Mouse (Mus musculus) MEL (cell line): ENCODE results near the gene Rep15. TPM values are rescaled to one million over a fixed set of nuclear protein-coding genes. Genes with fewer than 3 reads are reported as not detected.

Experiments
- DNase-seq: peaks from one replicate; pipeline ENCODE4 v3.0.0; 2011; ENCODE audit warnings: low read depth, low spot score
- H3K27ac ChIP-seq: 2 replicates; pipeline ENCODE4 v1.5.1; 2012; ENCODE audit warnings: low read depth, mild to moderate bottlenecking, control low read depth, low read length, moderate library complexity; ENCODE audit not compliant: control insufficient read depth
- H3K27me3 ChIP-seq, 2 experiments: fragments of 150-350 bp in 1 of 2; sonication (generic) in 1 of 2; 2 replicates each; pipeline ENCODE4 v1.6.1; 2012; ENCODE audit warnings: low read length in 2 of 2, mild to moderate bottlenecking in 2 of 2, improper control_type of control experiment in 1 of 2, moderate library complexity in 1 of 2; ENCODE audit not compliant: insufficient read depth in 2 of 2, control insufficient read depth in 1 of 2
- H3K36me3 ChIP-seq, 2 experiments: 2 replicates each; pipeline ENCODE4 v1.6.1; 2012 to 2014; ENCODE audit warnings: low read length in 2 of 2, improper control_type of control experiment in 1 of 2, inconsistent platforms in 1 of 2, mild to moderate bottlenecking in 1 of 2; ENCODE audit not compliant: insufficient read depth in 2 of 2, control insufficient read depth in 1 of 2
- H3K4me1 ChIP-seq, 2 experiments: fragments of 150-350 bp in 1 of 2; sonication (generic) in 1 of 2; 2 replicates each; pipeline ENCODE4 v1.6.1; 2012; ENCODE audit warnings: low read length in 2 of 2, improper control_type of control experiment in 1 of 2, mild to moderate bottlenecking in 1 of 2; ENCODE audit not compliant: insufficient read depth in 2 of 2, control insufficient read depth in 1 of 2
- H3K4me3 ChIP-seq, 2 experiments: fragments of 150-350 bp in 1 of 2; sonication (generic) in 1 of 2; 2 replicates each; pipeline ENCODE4 v1.5.1; 2012; ENCODE audit warnings: low read depth in 2 of 2, low read length in 2 of 2, mild to moderate bottlenecking in 2 of 2, moderate library complexity in 2 of 2, control low read depth in 1 of 2, improper control_type of control experiment in 1 of 2; ENCODE audit not compliant: control insufficient read depth in 1 of 2, insufficient read depth in 1 of 2
- H3K79me2 ChIP-seq: 2 replicates; pipeline ENCODE4 v1.6.1; 2012; ENCODE audit warnings: mild to moderate bottlenecking, low read length, moderate library complexity; ENCODE audit not compliant: control insufficient read depth, poor library complexity, insufficient read depth
- H3K9ac ChIP-seq: 2 replicates; pipeline ENCODE4 v1.6.1; 2012; ENCODE audit warnings: low read depth, mild to moderate bottlenecking, control low read depth, low read length, moderate library complexity; ENCODE audit not compliant: control insufficient read depth, poor library complexity, severe bottlenecking
- H3K9me3 ChIP-seq: fragments of 150-350 bp; sonication (generic); replicated peaks from 2 replicates; pipeline ENCODE4 v1.6.1; 2012; ENCODE audit warnings: mild to moderate bottlenecking, low read length, improper control_type of control experiment, moderate library complexity; ENCODE audit not compliant: insufficient read depth
- CHD1 ChIP-seq: IDR thresholded peaks from 2 replicates; pipeline ENCODE4 v1.6.1; 2012; ENCODE audit warnings: low read depth, mild to moderate bottlenecking, inconsistent platforms, low read length, improper control_type of control experiment
- CHD2 ChIP-seq: IDR thresholded peaks from 2 replicates; pipeline ENCODE4 v1.6.1; 2011; ENCODE audit warnings: low read length, improper control_type of control experiment
- E2F4 ChIP-seq: IDR thresholded peaks from 2 replicates; pipeline ENCODE4 v1.6.1; 2011; ENCODE audit warnings: low read depth, low read length, improper control_type of control experiment, borderline replicate concordance
- ELF1 ChIP-seq: IDR thresholded peaks from 2 replicates; pipeline ENCODE4 v1.6.1; 2014; ENCODE audit warnings: low read depth, mild to moderate bottlenecking, inconsistent platforms, low read length, improper control_type of control experiment, moderate library complexity
- ETS1 ChIP-seq: IDR thresholded peaks from 2 replicates; pipeline ENCODE4 v1.6.1; 2012; ENCODE audit warnings: low read depth, mild to moderate bottlenecking, inconsistent platforms, low read length, improper control_type of control experiment, moderate library complexity
- HCFC1 ChIP-seq: IDR thresholded peaks from 2 replicates; pipeline ENCODE4 v1.6.1; 2012; ENCODE audit warnings: low read depth, mild to moderate bottlenecking, inconsistent platforms, low read length, improper control_type of control experiment, moderate library complexity
- JUND ChIP-seq: IDR thresholded peaks from 2 replicates; pipeline ENCODE4 v1.6.1; 2011; ENCODE audit warnings: low read depth, mild to moderate bottlenecking, improper control_type of control experiment, low read length
- MAFK ChIP-seq: IDR thresholded peaks from 2 replicates; pipeline ENCODE4 v1.6.1; 2011; ENCODE audit warnings: low read depth, mild to moderate bottlenecking, low read length, improper control_type of control experiment, borderline replicate concordance
- MAX ChIP-seq: IDR thresholded peaks from 2 replicates; pipeline ENCODE4 v1.6.1; 2011; ENCODE audit warnings: low read length, improper control_type of control experiment
- MAZ ChIP-seq: IDR thresholded peaks from 2 replicates; pipeline ENCODE4 v1.6.1; 2012; ENCODE audit warnings: low read depth, mild to moderate bottlenecking, inconsistent platforms, low read length, improper control_type of control experiment
- MXI1 ChIP-seq: IDR thresholded peaks from 2 replicates; pipeline ENCODE4 v1.6.1; 2011; ENCODE audit warnings: mild to moderate bottlenecking, low read depth, low read length, improper control_type of control experiment
- MYB ChIP-seq: IDR thresholded peaks from 2 replicates; pipeline ENCODE4 v1.6.1; 2011; ENCODE audit warnings: mild to moderate bottlenecking, low read depth, low read length, improper control_type of control experiment
- MYC ChIP-seq: IDR thresholded peaks from 2 replicates; pipeline ENCODE4 v1.6.1; 2011; ENCODE audit warnings: low read depth, mild to moderate bottlenecking, low read length, improper control_type of control experiment, moderate library complexity
- NRF1 ChIP-seq: IDR thresholded peaks from 2 replicates; pipeline ENCODE4 v1.6.1; 2014; ENCODE audit warnings: low read depth, mild to moderate bottlenecking, inconsistent platforms, low read length, improper control_type of control experiment, moderate library complexity; ENCODE audit not compliant: poor library complexity, insufficient read depth, severe bottlenecking
- POLR2AphosphoS2 ChIP-seq: IDR thresholded peaks from 2 replicates; pipeline ENCODE4 v1.6.1; 2011; ENCODE audit warnings: low read length, improper control_type of control experiment
- POLR2AphosphoS5 ChIP-seq: IDR thresholded peaks from 2 replicates; pipeline ENCODE4 v1.6.1; 2012; ENCODE audit warnings: low read depth, borderline replicate concordance, mild to moderate bottlenecking, inconsistent platforms, low read length, moderate library complexity, mixed read lengths
- TAL1 ChIP-seq: IDR thresholded peaks from 2 replicates; pipeline ENCODE4 v1.6.1; 2012; ENCODE audit warnings: mild to moderate bottlenecking, inconsistent platforms, low read length, moderate library complexity, mixed read lengths
- TBP ChIP-seq: IDR thresholded peaks from 2 replicates; pipeline ENCODE4 v1.8.0; 2011; ENCODE audit warnings: low read depth, low read length, improper control_type of control experiment
- UBTF ChIP-seq: IDR thresholded peaks from 2 replicates; pipeline ENCODE4 v1.6.1; 2012; ENCODE audit warnings: low read depth, mild to moderate bottlenecking, inconsistent platforms, low read length, improper control_type of control experiment, moderate library complexity, borderline replicate concordance; ENCODE audit not compliant: insufficient read depth
- USF1 ChIP-seq: IDR thresholded peaks from 2 replicates; pipeline ENCODE4 v1.6.1; 2014; ENCODE audit warnings: low read depth, mild to moderate bottlenecking, inconsistent platforms, low read length, improper control_type of control experiment, moderate library complexity
- ZC3H11A ChIP-seq: IDR thresholded peaks from 2 replicates; pipeline ENCODE4 v1.6.1; 2012; ENCODE audit warnings: low read depth, mild to moderate bottlenecking, inconsistent platforms, low read length, improper control_type of control experiment
- ZKSCAN1 ChIP-seq: IDR thresholded peaks from 2 replicates; pipeline ENCODE4 v1.6.1; 2012; ENCODE audit warnings: low read depth, mild to moderate bottlenecking, inconsistent platforms, low read length, improper control_type of control experiment, moderate library complexity
- ZMIZ1 ChIP-seq: IDR thresholded peaks from 2 replicates; pipeline ENCODE4 v1.6.1; 2012; ENCODE audit warnings: low read depth, mild to moderate bottlenecking, inconsistent platforms, low read length, improper control_type of control experiment, moderate library complexity
- ZNF384 ChIP-seq: IDR thresholded peaks from 2 replicates; pipeline ENCODE4 v1.6.1; 2012; ENCODE audit warnings: low read depth, mild to moderate bottlenecking, inconsistent platforms, low read length, improper control_type of control experiment
- polyA plus RNA-seq, 2 experiments: library from polyadenylated mRNA; stranded (reverse) in 1 of 2; unstranded in 1 of 2; fragments of >175 nt in 1 of 2; fragments of >200 nt in 1 of 2; gene quantifications; 2 replicates each; pipeline versions ENCODE4 v1.2.1 to v1.2.4; 2012; ENCODE audit warnings: low replicate concordance in 2 of 2, low read depth in 1 of 2; ENCODE audit not compliant: insufficient read length in 2 of 2, insufficient read depth in 1 of 2, missing spikeins in 1 of 2
- total RNA-seq: library from RNA; depleted of rRNA; stranded (reverse); fragments of 300-350 nt; gene quantifications from 2 replicates; pipeline ENCODE4 v1.2.3, GENCODE M21; 2012; rRNA removed

The Rep15 gene
- 0.31 and 0.36 TPM in 2 replicates for total RNA-seq
- under 1 TPM in 1 of 2 experiments, not detected in 1; 0.43 TPM for polyA plus RNA-seq

DNA sequence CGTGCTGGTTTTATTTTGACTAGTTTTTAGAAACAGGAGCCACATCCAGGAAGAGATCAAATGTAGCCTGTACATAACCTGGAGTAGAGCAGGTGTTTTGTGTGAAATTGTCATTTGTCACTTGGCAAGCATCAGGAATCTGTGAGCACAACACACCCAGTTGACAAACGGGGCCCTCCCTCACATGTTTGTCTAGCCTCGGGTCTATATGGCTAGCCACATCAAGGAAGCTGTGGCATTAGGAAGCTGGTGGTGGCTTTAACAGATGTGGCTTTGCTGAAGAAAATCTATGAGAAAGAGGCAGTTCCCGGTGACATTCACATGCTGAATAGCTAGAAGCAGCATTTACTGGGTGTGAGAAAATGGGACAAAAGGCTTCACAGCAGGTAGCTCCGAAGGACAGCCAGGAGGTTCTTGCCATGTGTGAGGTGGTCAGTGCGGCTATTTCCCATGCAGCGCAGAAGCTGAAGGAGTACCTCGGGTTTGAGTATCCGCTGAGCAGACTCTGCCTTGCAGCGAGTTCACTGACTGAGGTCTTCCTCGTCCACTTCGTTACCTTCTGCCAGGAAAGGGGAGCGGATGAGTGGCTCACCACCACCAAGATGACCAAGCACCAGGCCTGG lies at the start of gene Rep15:
Rep15 (plus strand) TSS at position 282 of the 623 bp plus-strand sequence.
- Histone ChIP-seq H3K27ac (no peak within 1 kb of the TSS), H3K79me2 (no peaks in the 10 kb centered on the region), H3K9me3 (no peaks in the 10 kb centered on the region), H3K36me3 (no peaks in the 10 kb centered on the region), H3K9ac (no peak within 1 kb of the TSS), H3K4me1 (no peaks in the 10 kb centered on the region), H3K4me3 (no peak within 1 kb of the TSS)
- DNase-seq: no peak
- TF ChIP-seq CHD2 (no peak), TBP (no peak), MAFK (no peak), CHD1 (no peak), ZC3H11A (no peak), NRF1 (no peak), E2F4 (no peak), POLR2AphosphoS2 (no peak), ZNF384 (no peak), MAZ (no peak), MXI1 (no peak), ETS1 (no peak), ZMIZ1 (no peak), HCFC1 (no peak), ZKSCAN1 (no peak), USF1 (no peak), ELF1 (no peak)
- TF ChIP-seq, all 39 proteins: peak for 0
- H3K27me3 ChIP-seq: no peaks in the 10 kb centered on the region

DNA sequence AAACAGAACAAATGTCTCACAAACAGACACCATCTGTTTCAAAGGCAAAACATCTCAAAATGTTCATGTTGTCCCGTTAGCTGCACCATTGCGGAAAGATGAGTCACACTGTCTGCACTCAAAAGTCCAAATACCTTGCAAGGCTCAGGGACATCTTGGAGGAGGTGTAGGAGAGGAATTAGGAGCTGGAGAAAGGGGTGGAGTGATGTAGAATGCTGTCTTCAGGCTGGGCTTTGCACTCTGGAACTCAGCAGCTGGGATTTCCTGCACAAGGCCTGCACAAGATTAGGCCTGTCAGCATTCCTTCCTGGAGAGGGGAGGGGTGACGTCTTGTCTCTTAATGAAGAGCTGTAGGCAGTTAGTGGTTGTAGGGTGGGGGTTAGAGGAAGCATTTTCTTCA lies 47.8 kb upstream of the Rep15 start:
- H3K4me3 ChIP-seq: no peak overlapping the region
- no peak for TF ChIP-seq JUND
- no peak for TF ChIP-seq MYC
- TF ChIP-seq MXI1: no peak
- TF ChIP-seq MYB: no peak
- no peak for TF ChIP-seq TAL1
- TF ChIP-seq MAX: no peak
- no peak for TF ChIP-seq NRF1
- TF ChIP-seq UBTF: no peak
- no peak for TF ChIP-seq CHD2
- no peak for TF ChIP-seq POLR2AphosphoS5
- TF ChIP-seq, all 39 proteins: peak for 0

More for the DNA sequence above, 47.8 kb upstream of the Rep15 start:
- no peak overlapping the region for H3K27ac ChIP-seq
- no peaks in the 10 kb centered on the region for H3K27me3 ChIP-seq
- H3K79me2 ChIP-seq: no peaks in the 10 kb centered on the region
- no peak for DNase-seq
- no peaks in the 10 kb centered on the region; a peak in 1 of 4 replicates for H3K36me3 ChIP-seq
- no peaks in the 10 kb centered on the region for H3K9me3 ChIP-seq
- no peaks in the 10 kb centered on the region for H3K4me1 ChIP-seq
- H3K9ac ChIP-seq: no peak overlapping the region
